Mouse (Mus musculus) neural tube, embryonic 10.5 days (tissue): ENCODE measurements around the gene Rapgef5.

Source experiments
- DNase-seq: peaks from one replicate; pipeline ENCODE4 v3.0.0-alpha.2; 2017; ENCODE audit warnings: low spot score; ENCODE audit errors: extremely low spot score

Rapgef5 gene

DNA sequence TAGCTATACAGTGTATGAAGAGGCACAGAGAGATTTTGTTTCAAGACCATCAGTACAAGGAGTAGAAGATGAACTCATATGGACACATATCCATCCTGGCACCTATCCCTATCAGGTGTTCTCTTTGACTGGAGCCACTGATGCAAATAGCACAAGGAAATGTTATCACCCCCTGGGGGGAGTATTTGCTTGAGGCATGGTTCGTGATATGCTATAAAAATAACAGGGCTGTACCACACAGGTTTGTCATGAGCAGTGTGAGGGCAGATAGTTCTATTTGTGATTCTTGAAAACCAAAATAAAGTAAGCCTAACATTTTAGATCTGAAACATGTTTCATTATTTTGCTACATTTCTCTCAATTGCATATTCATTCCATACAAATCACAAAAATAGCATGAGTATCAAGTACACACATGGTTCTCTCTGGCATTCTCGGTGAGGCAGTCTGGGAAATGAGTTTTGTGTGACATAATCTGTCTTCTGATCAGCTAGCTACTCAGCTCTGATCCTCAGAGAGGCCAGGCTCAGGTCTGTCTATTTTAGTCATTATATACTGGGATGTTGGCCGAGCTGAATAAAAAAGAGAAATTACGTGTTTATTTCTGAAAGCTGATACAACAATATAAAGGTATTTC, 12.3 kb downstream of the Rapgef5 start:
- no peak for DNase-seq

DNA sequence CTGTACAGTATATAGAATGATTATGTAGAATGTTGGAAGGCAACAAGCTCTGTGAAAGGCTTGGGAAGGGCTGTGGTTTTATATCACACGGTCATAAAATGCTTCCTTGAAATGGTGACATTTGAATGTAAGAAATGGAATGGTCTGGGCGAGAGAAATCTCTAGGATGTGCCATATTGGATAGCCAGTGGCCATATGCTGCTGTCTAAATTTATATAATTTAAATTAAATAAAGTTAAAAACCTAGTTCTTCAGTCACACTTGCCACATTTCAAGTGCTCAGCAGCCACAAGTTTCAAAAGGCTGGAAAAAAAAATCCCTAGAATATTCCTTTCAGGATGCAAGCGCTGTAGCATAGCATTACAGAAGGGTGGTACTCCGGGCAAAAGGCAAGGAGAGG, 14.8 kb downstream of the Rapgef5 start:
- no peak for DNase-seq

DNA sequence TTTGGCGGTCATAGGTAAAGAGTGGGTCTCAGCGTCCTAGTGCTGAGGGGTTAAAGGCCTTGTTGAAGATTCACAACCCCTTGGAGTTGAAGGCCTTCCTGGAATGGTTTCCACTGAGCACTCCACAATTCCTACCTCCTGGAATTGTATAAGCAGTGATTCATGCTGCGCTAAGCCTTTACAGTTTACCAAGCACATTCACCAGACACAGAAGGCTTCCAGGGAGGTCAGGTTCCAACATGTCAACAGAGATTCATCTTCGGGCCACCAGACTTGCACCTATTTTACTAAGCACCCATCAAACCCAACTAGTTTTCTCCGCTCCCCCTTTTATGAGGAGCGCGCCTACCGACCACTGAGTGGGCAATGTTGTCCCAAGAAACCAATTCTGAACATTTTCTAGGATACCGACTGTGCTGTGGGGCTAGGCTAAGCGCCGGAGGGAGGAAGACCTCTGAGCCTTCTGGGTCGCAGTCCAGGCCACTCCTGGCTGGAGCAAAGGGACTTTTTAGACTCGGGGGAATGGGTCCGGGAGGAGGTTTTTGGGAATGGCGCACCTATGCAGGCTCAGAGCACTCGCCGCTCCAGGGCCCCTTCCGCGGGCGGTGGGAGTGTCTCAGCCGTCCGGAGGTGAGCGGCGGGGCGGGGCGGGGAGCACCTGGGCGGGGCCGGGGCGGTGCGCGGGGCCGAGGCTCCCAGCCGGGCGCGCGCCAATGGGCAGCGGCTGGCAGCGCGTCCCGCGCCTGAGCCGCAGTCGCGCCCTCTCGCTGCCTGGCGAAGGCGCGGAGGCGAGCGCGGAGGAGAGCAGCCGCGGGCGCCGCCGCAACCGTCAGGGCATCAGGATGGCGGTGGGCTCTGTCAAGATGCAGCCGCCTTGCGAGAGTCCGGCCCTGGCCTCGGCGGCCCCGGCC, 17.2 kb downstream of the Rapgef5 start:
- DNase-seq: no peak

DNA sequence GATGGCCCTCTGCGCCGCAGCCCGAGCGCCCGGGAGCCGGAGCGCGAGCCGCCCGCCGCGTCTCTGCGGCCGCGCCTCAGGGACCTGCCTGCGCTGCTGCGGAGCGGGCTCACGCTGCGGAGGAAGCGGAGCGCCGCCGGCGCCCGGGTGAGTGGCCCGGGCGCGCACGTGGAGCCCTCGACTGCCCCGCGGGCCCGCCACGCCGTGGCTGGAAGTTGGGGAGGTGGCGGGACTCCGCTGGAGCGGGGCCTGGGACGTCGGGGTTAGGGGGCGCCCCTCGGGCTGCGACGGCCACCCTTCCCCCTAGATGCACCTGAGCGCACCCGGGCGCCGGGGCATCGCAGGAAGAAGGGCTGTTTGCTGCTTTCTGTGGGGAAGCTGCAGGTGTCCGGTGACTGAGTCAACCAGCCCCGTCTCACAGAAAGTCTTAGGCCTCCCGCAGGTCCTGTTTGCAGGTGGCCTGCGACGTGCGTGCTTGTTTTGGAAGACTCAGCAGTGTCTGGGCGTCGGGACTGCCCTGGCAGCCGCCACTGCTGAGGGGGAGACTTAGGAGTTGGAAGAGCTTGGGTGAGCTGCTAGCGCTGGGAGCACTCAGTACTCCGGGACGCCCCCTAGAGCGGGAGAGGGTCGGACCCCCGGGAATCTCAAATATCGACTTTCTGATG, 17.9 kb downstream of the Rapgef5 start:
- peak; percentile 69 for DNase-seq

DNA sequence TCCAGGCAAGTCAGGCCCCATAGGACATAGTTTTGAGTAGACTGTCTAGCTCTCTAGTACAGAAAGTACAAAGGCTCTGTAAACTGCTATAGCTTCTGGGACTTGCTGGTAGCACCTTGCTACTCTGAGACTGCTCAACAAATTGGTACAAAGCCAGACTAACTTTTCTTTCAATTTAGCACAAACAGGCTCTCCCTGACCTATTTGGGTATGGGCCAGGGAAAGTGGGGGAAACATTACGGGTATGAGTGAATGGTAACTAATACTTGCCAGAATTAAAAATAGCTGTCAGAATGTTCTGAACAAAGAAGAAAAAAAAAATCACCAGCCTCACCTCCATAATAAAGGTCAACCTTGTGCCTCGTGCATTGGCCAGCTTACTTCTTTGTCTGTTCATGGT, 24.1 kb downstream of the Rapgef5 start:
- no peak for DNase-seq

DNA sequence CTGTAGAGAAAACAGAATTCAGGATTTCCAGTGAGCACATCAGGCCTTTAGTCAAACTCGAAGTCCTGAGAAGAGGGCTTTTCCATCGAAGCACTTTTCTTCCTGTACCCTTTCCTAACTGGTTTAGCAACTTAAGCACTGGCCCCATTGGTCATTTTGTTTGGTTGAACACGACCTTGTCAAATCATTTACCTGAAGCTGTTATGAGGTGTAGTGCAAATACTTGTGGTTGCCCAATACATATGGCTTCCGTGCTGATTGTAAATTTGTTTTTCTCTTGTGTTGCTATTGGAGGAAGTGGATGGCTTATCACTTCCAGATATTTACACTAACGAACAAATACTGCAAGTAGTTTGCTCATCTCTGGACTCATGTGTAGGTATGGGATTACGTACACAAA, 29.0 kb downstream of the Rapgef5 start:
- DNase-seq: no peak

DNA sequence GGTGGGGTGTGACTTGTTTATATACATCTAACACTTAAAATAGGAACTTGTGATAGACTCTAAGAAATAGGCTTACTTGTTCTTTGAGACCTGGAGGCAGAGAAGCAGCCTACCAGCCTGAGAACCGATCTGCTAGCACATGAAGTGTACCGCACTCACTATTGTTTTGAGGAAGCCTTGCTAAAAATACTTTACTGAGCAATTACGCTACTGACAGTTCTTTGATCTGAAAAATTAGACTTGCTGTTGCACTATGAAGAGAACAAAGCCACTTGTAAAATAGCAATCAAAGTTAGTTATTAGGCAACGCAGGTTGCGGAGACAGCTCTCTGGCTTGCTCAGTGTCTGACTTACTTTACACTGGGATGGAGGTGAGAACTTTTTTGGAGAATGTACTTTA, 37.1 kb downstream of the Rapgef5 start:
- no peak for DNase-seq

DNA sequence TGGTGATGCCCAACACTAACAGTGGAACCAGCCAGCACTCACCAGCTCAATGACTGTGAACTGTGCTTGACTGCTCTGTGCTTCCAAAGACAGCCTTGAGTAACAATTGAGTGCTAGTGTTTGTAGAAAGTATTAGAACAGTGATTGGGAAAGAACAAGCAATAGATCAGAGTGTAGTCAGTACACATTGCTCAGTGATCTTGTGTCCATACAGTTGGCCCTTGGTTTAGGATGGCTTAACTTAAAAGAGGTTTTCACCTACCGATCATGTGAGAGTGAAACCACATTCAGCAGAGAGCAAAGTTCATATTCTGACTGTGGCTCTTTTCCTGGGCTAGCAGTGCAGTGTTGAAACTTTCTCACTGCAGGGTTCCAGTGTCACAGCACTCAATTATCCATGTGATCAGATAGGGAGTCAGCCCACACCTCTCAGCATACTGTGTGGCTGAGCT, 38.4 kb downstream of the Rapgef5 start:
- no peak for DNase-seq

DNA sequence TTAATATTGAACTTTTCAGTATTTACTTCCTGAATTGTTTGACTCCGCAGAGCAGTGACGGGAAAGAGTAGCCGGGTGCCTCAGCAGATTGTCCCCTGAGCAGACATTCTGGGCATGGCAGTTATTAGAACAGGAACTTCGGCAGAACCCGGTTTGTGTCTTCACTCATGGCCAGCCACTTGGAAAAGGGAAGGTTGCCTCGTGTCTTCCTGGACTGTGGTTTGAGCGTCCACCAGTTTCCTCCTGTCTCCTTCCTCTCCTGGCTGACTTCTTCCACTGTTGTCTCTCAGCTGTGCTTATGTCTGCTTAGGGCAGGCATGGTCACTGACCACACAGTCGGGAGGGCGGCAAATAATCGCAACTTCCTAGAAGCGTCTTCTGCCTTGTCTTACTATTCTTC, 44.2 kb downstream of the Rapgef5 start:
- DNase-seq: no peak

DNA sequence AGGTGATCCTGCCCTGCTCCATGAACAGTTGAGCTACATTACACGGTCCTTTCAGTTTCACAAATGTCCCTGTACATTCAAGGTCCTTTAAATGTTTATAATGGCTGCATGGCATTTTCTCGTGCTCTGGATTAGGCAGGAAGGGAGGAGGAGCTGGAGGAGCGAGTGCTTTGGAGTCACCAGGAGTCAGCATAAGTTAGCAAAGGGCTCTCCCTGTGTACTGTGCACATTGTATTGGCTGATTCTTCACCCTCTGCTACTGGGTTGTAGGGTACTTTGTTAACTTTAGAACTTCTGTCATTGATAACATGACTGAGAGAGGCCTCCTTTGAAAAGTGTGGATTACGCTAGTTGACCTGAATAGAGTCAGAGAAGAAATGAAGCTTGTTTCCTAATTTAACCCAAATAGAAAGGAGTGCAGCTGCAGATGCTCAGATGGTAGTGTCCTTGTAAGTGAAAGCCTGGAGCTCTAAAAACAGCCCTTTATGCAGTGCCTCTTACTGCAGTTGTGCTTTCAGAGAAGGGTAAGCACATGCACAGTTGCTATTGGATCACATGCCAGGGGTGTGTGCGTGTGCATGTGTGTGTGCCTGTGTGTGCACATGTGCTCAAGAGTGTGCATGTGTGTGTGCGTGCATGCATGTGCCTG, 45.3 kb downstream of the Rapgef5 start:
- DNase-seq: no peak

DNA sequence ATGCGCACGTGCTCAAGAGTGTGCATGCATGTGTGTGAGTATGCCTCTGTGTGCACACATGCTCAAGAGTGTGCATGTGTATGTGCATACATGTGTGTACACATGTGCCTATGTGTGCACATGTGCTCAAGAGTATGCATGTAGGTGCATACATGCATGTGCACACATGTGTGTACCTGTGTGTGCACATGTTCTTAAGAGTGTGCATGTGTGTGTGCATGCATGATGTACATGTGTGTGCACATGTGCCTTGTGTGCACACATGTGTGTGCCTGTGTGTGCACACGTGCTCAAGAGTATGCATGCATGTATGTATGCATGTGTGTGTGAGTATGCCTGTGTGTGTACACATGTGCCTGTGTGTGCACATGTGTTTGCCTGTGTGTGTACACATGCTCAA, 45.8 kb downstream of the Rapgef5 start:
- DNase-seq: no peak

DNA sequence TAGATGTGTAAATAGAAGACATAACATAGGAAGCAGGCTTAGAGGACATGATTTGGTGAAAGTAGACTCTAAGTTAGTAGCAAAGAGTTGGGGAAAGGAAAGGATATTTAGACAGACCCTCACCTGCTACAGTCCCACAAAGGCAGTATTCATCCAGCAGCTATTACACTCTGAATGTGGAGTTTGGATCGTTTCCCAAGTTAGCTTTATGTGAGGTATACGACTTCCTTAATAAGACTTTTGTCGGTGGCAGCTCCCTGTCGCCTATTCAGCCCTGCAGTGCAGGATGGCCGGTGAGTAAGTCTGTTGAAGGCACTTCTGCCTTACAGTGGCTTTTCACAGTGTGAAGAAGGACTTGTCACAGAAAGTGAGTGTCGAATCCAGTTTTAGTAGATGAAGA, 47.6 kb downstream of the Rapgef5 start:
- DNase-seq: no peak

DNA sequence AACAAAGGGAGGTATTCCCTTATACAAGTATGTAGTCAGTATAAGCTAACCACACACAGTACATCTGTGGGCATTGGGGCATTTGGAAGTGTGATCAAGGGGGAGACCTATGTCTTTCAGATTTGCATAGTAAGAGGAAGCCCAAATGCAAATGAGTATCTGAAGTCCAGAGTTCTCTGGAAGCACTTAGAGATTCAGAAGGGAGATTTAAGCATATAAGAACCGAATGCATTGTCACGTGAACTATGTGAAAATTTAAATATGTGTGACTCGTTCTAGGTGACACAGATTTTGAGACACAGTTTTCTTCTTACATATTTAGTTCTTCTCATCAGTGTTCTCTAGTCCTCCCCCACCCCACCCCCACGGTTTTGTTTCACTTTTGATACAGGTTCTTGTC, 50.0 kb downstream of the Rapgef5 start:
- no peak for DNase-seq

DNA sequence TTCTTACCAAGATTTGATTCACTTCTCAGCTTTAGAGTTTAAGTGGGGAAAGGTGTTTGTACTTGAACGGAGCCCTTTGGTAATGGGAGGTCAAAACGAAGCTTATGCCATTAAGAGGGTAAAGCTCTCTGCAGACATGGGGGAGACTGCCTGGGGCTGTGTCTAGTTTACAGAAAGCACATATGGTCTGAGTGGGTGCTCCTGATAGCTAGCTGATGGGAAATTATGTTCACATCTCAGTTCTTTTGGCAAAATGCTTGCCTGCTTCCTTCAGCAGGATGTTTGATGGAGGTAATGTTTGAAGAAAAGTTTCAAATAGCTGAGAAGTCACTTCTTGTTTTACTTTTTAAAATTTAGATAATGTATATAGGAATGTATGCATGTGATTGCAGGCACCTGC, 53.4 kb downstream of the Rapgef5 start:
- no peak for DNase-seq

DNA sequence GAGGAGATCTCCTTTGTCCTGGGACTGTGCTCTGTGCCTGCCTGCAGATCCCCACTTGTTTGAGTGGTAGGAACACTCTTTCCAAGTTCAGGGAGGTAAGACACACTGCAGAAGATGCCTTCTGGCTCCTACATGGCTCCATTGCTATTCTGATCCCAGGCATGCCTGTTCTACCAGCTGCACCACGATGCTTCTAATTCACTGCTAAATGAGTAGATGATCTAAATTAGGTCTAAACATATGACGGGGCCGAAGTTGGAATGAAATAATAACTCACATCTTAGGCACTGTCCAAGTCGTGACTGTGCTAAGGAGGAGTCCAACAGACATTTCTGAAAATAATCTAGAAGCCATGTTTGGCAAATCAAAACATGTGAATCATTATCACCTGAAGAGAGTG, 68.0 kb downstream of the Rapgef5 start:
- no peak for DNase-seq

DNA sequence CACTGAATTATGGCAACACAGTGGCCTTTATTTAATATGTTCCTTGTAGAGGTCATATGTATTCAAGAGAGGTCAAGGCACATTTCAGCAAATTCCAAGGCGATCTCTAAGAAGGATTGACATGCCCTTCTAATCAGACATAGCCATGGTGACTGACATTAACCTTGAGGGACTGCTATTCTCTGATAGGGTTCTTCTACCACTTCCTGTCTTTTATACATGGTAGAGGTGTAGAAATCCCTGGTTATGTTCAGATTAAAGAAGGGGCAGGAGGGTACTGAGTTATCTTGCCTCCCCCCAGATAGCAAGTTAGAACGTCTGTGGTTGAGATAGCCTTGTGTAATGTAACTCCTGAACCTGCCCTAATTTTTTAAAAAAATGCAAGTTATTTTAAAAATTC, 69.1 kb downstream of the Rapgef5 start:
- DNase-seq: no peak

DNA sequence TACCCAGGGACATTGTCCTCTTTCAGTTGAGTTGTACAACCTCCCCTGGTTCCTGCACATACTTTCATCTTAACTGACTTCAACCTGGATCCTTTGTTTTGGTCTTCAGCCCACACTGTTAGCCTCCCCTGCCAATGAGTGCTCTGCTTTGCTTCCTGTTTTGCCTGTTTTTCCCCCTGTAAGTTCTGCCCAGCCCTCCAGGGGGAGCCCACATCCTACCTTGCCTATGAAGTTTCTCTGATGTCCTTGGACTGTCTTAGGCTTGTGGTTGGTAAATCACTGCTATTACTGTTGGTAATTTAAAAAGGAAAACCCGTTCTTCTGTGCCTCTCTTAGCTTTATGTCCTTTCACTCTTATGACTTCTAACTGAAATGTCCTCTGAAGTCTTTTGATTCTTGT, 69.8 kb downstream of the Rapgef5 start:
- DNase-seq: peak; percentile 57

DNA sequence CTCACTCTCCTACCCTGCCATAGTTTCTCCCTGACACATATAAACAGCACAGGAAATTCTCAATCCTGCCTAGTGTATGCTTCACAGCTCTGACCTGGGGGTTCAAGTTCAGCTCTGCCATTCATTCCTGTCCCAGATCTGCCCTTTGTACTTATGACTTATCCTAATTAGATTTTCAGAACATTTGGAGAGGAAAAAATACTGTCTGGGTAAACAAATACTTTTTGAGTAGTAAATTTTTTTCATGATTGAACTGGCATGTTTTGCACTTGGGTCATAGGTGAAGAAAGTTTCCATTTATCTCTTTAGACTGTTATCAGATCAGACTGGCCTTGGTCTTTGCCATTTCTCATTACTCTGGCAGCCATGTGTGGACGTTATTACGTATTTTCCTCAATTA, 72.9 kb downstream of the Rapgef5 start:
- DNase-seq: no peak

DNA sequence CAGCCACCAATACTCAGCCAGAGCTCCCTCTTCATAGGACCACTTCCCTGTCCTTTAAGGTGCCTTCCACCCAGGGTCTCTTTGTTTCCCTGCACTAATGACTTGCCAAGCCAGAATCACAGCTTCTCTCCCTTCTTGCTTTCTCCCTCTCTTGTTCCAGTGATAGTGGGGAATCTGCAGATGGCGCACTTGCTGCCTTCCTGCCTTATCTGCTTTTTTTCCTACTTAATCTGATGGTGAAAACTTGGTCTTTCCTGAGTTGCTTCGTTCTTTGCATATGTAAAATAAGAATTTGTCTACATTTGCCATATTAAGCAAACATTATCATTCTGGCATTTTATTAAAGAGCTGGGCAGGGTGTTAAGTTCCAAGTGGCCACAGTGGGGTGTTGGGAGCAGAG, 75.7 kb downstream of the Rapgef5 start:
- DNase-seq: no peak

DNA sequence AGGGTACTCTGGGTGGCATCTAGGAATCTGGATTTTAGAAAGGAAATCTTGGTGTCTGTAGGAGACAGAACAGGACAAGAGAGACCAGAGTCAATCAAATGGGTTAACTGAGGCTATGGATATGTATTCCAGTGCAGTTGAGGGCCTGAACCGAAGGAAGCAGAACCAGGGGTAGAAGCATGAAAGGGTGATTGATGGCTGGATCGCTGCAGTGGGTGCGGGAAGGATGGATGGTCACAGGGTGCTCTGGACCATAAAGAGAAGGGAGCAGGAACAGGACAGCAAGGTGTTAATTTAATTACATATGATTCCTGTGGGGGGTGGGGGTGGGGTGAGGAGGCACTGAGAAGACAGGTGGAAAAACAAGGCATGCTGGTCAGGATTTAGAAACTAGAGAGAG, 76.3 kb downstream of the Rapgef5 start:
- DNase-seq: no peak

DNA sequence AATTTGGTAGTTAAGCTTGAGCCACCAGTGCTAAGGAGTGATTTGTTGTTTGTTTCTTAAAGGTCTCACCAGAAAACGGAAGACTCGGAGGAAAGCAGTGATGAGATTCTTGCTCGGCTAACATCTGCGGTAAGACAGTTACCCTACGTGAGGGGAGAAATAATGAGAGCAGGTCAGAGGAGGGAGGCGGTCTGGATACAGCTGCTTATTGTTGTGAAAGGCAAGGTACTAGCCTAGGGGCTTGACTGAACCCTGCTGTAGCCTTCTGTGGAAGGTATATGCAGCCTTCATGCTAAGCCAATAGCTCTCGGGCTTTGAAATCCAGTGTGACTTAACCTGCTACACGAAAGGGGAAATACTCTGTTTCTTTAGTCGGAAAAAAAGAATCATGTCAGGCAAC, 78.9 kb downstream of the Rapgef5 start:
- no peak for DNase-seq

DNA sequence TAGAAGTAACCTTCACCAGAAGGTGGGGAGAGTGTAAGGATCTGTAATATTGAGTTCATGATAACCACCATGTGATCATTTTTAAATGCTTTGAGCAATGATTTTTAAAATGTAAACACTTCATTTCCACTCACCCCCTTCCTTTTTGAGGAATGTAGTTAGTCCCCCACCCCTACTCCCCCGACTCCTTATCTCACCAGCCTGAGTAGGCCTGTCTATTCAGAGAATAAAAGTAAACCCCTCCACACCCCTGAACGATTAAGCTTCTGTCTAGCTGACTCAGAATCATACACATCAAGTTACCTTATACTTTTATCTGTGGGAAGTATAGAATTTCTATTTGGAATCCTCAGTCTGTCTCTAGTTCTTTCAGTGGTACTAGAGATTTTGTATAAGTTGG, 81.9 kb downstream of the Rapgef5 start:
- DNase-seq: no peak
